ENCODE assay signal across 22 mouse cellular contexts in genomic region chr8:63120508-63120907, GRCm38 (mm10).
DNase-seq lines count a peak whose midpoint lies in the region; ATAC-seq and TF ChIP-seq lines count a peak whose summit lies in the region.
"Had no signal": no experiment of that assay in that cellular context is flagged by ENCODE, and none has a peak within 500 bp of the region (broad histone marks: within the 10 kb centered on the region; RNA-seq: fewer than 3 reads in every experiment).

No protein-coding gene starts in this region.

- ATAC-seq in forebrain, embryonic 15.5 days (replicated peaks), result 0 out of 2 replicates have a peak, but pooled peaks have one; percentile 29
- no peak for ATAC-seq in forebrain, postnatal 0 days
- peak; percentile 85 for ATAC-seq in hindbrain, embryonic 14.5 days (ENCODE audit: low FRiP score)
- ATAC-seq in neural tube, embryonic 13.5 days (ENCODE audit: low read depth), result peak; percentile 91
- ATAC-seq in erythroblast, adult 5-6 weeks (replicated peaks; ENCODE audit: low FRiP score, poor library complexity, severe bottlenecking), result no peak
- ATAC-seq: liver, embryonic 12.5 days; Patski had no signal

- no peaks in the 10 kb centered on the region for H3K4me1 ChIP-seq in forebrain, embryonic 15.5 days
- H3K4me1 ChIP-seq in forebrain, postnatal 0 days (ENCODE audit: insufficient read depth), result no peaks in the 10 kb centered on the region
- no peaks in the 10 kb centered on the region for H3K4me1 ChIP-seq in hindbrain, embryonic 14.5 days (replicated peaks; ENCODE audit: control insufficient read depth, insufficient read depth, low read length)
- H3K4me1 ChIP-seq in neural tube, embryonic 13.5 days (replicated peaks), result peaks cover 5% of the 10 kb centered on the region; the same call in 1 of the 2 replicates
- H3K4me1 ChIP-seq: embryonic facial prominence, embryonic 13.5 days; heart, embryonic 10.5 days; kidney, embryonic 15.5 days; limb, embryonic 13.5 days; liver, embryonic 12.5 days; midbrain, embryonic 12.5 days had no signal

- H3K9ac ChIP-seq in forebrain, embryonic 15.5 days (replicated peaks), result no peak overlapping the region
- H3K9ac ChIP-seq in forebrain, postnatal 0 days, result no peak overlapping the region
- no peak overlapping the region for H3K9ac ChIP-seq in hindbrain, embryonic 14.5 days
- no peak overlapping the region for H3K9ac ChIP-seq in neural tube, embryonic 13.5 days
- H3K9ac ChIP-seq: embryonic facial prominence, embryonic 13.5 days; kidney, embryonic 15.5 days; limb, embryonic 13.5 days; liver, embryonic 12.5 days; midbrain, embryonic 12.5 days had no signal

- H3K9me3 ChIP-seq in forebrain, embryonic 15.5 days, result no peaks in the 10 kb centered on the region
- no peaks in the 10 kb centered on the region for H3K9me3 ChIP-seq in forebrain, postnatal 0 days (ENCODE audit: low read length)
- no peaks in the 10 kb centered on the region for H3K9me3 ChIP-seq in hindbrain, embryonic 14.5 days (ENCODE audit: control insufficient read depth, low read length)
- no peaks in the 10 kb centered on the region for H3K9me3 ChIP-seq in neural tube, embryonic 13.5 days
- H3K9me3 ChIP-seq: embryonic facial prominence, embryonic 13.5 days; heart, embryonic 10.5 days; kidney, embryonic 15.5 days; limb, embryonic 13.5 days; liver, embryonic 12.5 days; midbrain, embryonic 12.5 days had no signal

- 47% methylated on average over 2 of the region's 2 CpGs for WGBS in forebrain, embryonic 15.5 days
- WGBS in forebrain, postnatal 0 days, result 52% methylated on average over 2 of the region's 2 CpGs
- 42% methylated on average over 2 of the region's 2 CpGs for WGBS in hindbrain, embryonic 14.5 days
- 39% methylated on average over 2 of the region's 2 CpGs for WGBS in neural tube, embryonic 13.5 days

- H3K36me3 ChIP-seq in forebrain, embryonic 15.5 days, result no peaks in the 10 kb centered on the region
- H3K36me3 ChIP-seq in forebrain, postnatal 0 days (ENCODE audit: insufficient read depth), result no peaks in the 10 kb centered on the region
- H3K36me3 ChIP-seq in hindbrain, embryonic 14.5 days (replicated peaks; ENCODE audit: control insufficient read depth, insufficient read depth), result no peaks in the 10 kb centered on the region
- H3K36me3 ChIP-seq in neural tube, embryonic 13.5 days, result no peaks in the 10 kb centered on the region
- H3K36me3 ChIP-seq: embryonic facial prominence, embryonic 13.5 days; heart, embryonic 10.5 days; kidney, embryonic 15.5 days; limb, embryonic 13.5 days; liver, embryonic 12.5 days; midbrain, embryonic 12.5 days had no signal

- no peaks in the 10 kb centered on the region for H3K27me3 ChIP-seq in forebrain, embryonic 15.5 days
- H3K27me3 ChIP-seq in forebrain, postnatal 0 days (ENCODE audit: insufficient read depth, low read length), result no peaks in the 10 kb centered on the region
- no peaks in the 10 kb centered on the region for H3K27me3 ChIP-seq in hindbrain, embryonic 14.5 days (ENCODE audit: control insufficient read depth, insufficient read depth, low read length)
- H3K27me3 ChIP-seq in neural tube, embryonic 13.5 days, result no peaks in the 10 kb centered on the region
- H3K27me3 ChIP-seq: embryonic facial prominence, embryonic 13.5 days; kidney, embryonic 15.5 days; limb, embryonic 13.5 days; liver, embryonic 12.5 days; midbrain, embryonic 12.5 days had no signal

- no peak overlapping the region for H3K27ac ChIP-seq in forebrain, embryonic 15.5 days (replicated peaks)
- no peak overlapping the region for H3K27ac ChIP-seq in forebrain, postnatal 0 days (ENCODE audit: low read depth, low read length)
- H3K27ac ChIP-seq in hindbrain, embryonic 14.5 days, result no peak overlapping the region
- H3K27ac ChIP-seq in neural tube, embryonic 13.5 days (replicated peaks), result peak overlapping the region; percentile 34; the same call in 1 of the 2 replicates
- H3K27ac ChIP-seq: embryonic facial prominence, embryonic 13.5 days; heart, embryonic 10.5 days; kidney, embryonic 15.5 days; limb, embryonic 13.5 days; liver, embryonic 12.5 days; midbrain, embryonic 12.5 days had no signal

- TF ChIP-seq POLR2A in brain, embryonic 14.5 days (IDR thresholded peaks at IDR 0.05; ENCODE audit: borderline replicate concordance, extremely low read depth, insufficient read depth, insufficient read length, poor library complexity, severe bottlenecking), result no peak

- TF ChIP-seq CTCF in forebrain, postnatal 0 days (IDR thresholded peaks at IDR 0.05; ENCODE audit: low read depth), result no peak
- no peak for TF ChIP-seq CTCF in brain, embryonic 14.5 days (IDR thresholded peaks at IDR 0.05; ENCODE audit: borderline replicate concordance, extremely low read depth, insufficient read depth, insufficient read length)

- no peak for DNase-seq in forebrain, postnatal 0 days
- DNase-seq in brain, embryonic 14.5 days (ENCODE audit: low read depth), result peak; percentile 42
- DNase-seq in hindbrain, embryonic 14.5 days (ENCODE audit: low spot score), result peak; percentile 33
- DNase-seq in adrenal gland, adult 18-20 months (ENCODE audit: low spot score in 2 of 2), result no peak
- DNase-seq: adrenal gland, adult 8-10 months; cerebellum, adult 2 months; cerebellum, postnatal 25 days; gastrocnemius, postnatal 10 days; kidney, adult 11 months; kidney, postnatal 36 days; lung, adult 18-20 months; lung, postnatal 10 days had no signal

- H3K4me2 ChIP-seq in forebrain, embryonic 15.5 days (replicated peaks), result no peak overlapping the region
- H3K4me2 ChIP-seq in forebrain, postnatal 0 days (ENCODE audit: low read depth), result no peak overlapping the region
- no peak overlapping the region for H3K4me2 ChIP-seq in hindbrain, embryonic 14.5 days (replicated peaks)
- no peak overlapping the region for H3K4me2 ChIP-seq in neural tube, embryonic 13.5 days
- H3K4me2 ChIP-seq: embryonic facial prominence, embryonic 13.5 days; kidney, embryonic 15.5 days; limb, embryonic 13.5 days; liver, embryonic 12.5 days; midbrain, embryonic 12.5 days had no signal

- H3K4me3 ChIP-seq in forebrain, embryonic 15.5 days, result no peak overlapping the region
- no peak overlapping the region for H3K4me3 ChIP-seq in forebrain, postnatal 0 days (ENCODE audit: low read depth, low read length)
- H3K4me3 ChIP-seq in hindbrain, embryonic 14.5 days (replicated peaks; ENCODE audit: low read length), result no peak overlapping the region
- no peak overlapping the region for H3K4me3 ChIP-seq in neural tube, embryonic 13.5 days
- H3K4me3 ChIP-seq: embryonic facial prominence, embryonic 13.5 days; heart, embryonic 10.5 days; kidney, embryonic 15.5 days; limb, embryonic 13.5 days; liver, embryonic 12.5 days; midbrain, embryonic 12.5 days had no signal

Comparison
In these comparisons a context has a peak if more than half of its experiments do, and no peak if none do; other contexts are left out.
1. ATAC-seq: peak in forebrain, embryonic 15.5 days (single experiment), hindbrain, embryonic 14.5 days (single experiment) and neural tube, embryonic 13.5 days (single experiment); none in forebrain, postnatal 0 days (single experiment) and erythroblast, adult 5-6 weeks (single experiment).
2. DNase-seq: peak in brain, embryonic 14.5 days (single experiment) and hindbrain, embryonic 14.5 days (single experiment); none in forebrain, postnatal 0 days (single experiment) and adrenal gland, adult 18-20 months (0 of 2).